Mouse (Mus musculus) liver, adult (tissue): ENCODE data around the gene Armt1.

ENCODE experiments used
- GATA4 ChIP-seq: IDR thresholded peaks from 2 replicates; pipeline ENCODE4 v1.6.1; 2014; ENCODE audit warnings: mild to moderate bottlenecking, low read length; ENCODE audit not compliant: insufficient replicate concordance

Armt1 gene

GRCm38 (mm10) chr10:4432123-4432931, at the start of gene Armt1, which contains the start of gene Rmnd1:
Gene Armt1, plus strand, starts transcription at chr10:4432467.
Gene Rmnd1, minus strand, starts transcription at chr10:4432388.
- no peak for TF ChIP-seq GATA4

- TF ChIP-seq GATA4, result no peak
Observed at GRCm38 (mm10) chr10:4384244-4384643, 48.0 kb upstream of the Armt1 start.

GRCm38 (mm10) chr10:4386609-4387591, 45.4 kb upstream of the Armt1 start:
- TF ChIP-seq GATA4, result no peak

GRCm38 (mm10) chr10:4387701-4388383, 44.4 kb upstream of the Armt1 start, which contains the start of gene Zbtb2:
Gene Zbtb2, minus strand, starts transcription at chr10:4388108.
- TF ChIP-seq GATA4, result no peak

GRCm38 (mm10) chr10:4388384-4388745, 43.9 kb upstream of the Armt1 start:
- no peak for TF ChIP-seq GATA4

GRCm38 (mm10) chr10:4389036-4389435, 43.2 kb upstream of the Armt1 start:
- TF ChIP-seq GATA4, result no peak

GRCm38 (mm10) chr10:4389461-4390112, 42.7 kb upstream of the Armt1 start:
- no peak for TF ChIP-seq GATA4

- no peak for TF ChIP-seq GATA4
Observed at GRCm38 (mm10) chr10:4390550-4390949, 41.7 kb upstream of the Armt1 start.

GRCm38 (mm10) chr10:4391076-4391475, 41.2 kb upstream of the Armt1 start:
- TF ChIP-seq GATA4, result no peak

- TF ChIP-seq GATA4, result no peak
Observed at GRCm38 (mm10) chr10:4391851-4392250, 40.4 kb upstream of the Armt1 start.

GRCm38 (mm10) chr10:4395321-4395720, 36.9 kb upstream of the Armt1 start:
- no peak for TF ChIP-seq GATA4

- TF ChIP-seq GATA4, result no peak
Observed at GRCm38 (mm10) chr10:4398058-4398457, 34.2 kb upstream of the Armt1 start.

- no peak for TF ChIP-seq GATA4
Observed at GRCm38 (mm10) chr10:4404895-4405491, 27.3 kb upstream of the Armt1 start.

- no peak for TF ChIP-seq GATA4
Observed at GRCm38 (mm10) chr10:4405511-4405910, 26.8 kb upstream of the Armt1 start.
